Mouse (Mus musculus) kidney, adult 18-20 months (tissue): ENCODE results near the gene Epm2a.

ENCODE experiments used
- DNase-seq: peaks from one replicate; pipeline ENCODE4 v3.0.0; 2021

The Epm2a gene

DNA sequence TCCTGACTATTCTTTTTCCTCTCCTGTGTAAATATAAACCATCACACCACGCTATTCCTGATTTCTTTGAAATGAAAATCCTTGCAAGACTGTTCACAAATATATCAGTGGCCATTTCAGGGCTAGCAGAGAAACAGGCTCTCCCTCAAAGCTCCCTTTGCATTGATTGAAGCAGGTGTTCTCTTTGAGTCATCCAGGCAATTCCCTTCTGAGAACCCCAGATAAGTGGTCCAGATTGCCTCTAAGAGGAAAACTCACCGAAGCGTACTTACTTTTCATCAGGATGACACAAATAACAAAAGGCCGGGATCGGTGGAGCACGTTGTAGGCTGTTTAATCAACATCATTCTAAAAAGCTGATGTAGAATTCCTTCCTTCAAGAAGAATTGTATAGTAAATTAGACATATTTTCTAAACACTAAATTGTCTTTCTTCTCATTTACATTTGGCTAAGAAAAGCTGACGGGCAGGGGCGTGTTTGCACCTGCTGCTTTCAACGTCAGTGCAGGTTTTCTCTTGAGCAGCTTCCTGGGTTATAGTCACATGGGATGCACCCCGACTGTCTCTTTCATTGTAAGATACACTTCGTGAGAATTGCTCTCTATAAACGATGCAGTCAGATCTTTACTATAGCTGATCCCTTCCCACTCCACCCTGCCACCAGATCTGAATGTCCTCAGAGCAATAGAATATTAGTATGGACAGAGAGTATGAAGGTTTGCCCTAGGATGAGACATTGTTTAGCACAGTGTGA, 86.0 kb downstream of the Epm2a start:
- DNase-seq, result no peak

DNA sequence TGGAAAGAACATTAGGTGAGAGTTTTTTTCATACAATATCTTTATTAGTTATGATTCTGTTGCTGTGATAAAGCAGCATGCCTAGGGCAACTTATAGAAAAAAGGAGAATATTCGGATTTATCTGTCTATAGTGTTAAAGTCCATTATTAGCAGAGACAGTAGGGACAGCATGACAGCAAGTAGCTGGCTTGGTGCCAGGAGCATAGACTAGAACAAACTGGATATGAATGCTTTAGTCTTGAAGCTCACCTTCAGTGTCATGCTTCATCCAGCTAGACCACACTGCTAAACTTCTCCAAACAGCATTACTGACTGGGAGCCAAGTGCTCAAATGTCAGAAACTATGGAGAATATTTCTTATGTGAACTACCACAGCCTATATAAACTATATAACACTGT, 93.8 kb downstream of the Epm2a start:
- DNase-seq, result no peak

DNA sequence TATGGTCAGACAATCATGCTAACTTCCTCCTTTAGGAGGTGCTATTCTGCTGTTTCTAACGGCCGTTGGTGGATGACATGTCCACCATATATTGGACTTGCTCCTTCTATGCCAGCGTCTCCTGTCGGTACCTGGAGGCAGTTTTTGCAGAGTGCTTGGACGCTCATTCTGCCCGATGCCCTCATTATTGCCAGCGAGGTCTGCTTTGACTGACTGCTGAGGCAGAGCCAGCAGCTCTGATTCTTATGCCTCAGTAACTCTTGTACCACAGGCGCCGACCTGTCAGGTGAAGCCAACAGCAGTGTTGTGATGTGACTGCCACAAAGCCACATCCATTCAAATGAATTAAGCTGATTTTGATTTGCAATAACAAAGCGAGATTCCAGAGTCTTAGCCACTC, 95.3 kb downstream of the Epm2a start:
- DNase-seq, result no peak

DNA sequence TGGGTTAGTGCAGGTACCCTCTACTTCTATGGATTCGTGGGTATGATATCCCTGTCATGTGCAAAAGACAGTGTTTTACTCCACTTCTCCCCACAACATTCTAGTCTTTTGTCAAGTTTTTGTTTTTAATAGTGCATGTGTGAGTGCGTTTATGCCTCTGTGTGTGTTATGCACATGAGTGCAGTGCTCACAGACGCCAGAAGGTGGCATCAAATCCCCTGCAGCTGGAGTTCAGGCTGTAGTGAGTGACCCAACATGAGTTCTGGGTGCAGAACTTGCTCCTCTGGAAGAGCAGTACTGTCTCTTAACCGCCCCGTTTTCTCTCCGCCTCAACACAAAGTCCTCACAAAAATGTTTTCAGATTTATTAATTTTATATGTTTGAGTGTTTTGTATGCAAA, 96.1 kb downstream of the Epm2a start:
- no peak for DNase-seq

DNA sequence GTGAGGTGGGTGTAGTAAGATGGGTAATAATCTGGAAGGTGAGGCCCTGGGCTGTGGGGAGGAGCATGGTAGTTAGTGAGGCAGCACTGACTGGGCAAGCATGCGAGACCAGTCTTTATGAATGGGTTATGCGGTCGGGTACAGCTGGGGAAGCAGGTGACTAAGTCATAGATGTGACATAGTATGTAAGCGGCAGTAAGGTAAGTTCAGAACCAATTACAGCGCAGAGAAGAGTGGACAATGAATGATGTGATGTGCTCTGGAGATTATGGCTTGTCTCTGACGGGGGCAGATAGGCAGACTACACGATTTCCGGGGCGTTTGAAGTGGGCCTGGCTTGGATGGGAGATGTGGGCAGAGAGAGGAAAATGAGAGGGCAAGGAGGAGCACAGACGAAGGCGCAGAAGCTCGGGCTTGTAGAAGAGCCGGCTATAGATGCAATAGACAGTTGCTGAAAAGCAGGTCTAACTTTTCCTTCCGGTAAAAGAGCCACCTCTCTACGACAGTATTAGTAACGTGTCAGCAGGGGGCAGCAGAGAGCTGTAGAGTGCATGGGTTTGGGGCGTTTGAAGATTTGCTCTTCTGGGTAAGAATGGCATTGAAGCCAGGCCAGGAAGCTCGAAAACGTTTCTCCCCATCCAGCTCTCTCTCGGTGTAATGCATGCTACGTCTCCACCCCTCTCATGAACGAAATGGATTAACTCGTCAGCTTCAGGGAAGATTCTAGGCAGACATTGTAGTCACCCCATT, 106.5 kb downstream of the Epm2a start:
- DNase-seq, result peak; percentile 72

DNA sequence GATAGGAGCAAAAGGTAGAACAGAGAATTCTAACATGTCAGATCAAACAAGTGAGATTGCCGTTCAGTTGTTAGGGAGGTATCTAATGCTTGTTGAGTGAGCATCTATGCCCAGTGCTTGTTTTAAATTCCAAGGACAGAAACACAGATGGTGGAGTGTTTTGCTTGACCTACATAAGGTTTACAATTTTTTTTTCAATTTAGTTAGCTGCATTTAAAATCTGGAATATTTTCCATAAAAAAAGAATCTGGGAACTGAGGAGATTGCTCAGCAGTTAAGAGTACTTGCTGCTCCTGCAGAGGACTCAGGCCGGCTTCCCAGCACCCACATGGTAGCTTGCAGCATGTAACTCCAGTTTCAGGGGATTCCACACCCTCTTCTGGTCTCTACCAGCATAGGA, 109.3 kb downstream of the Epm2a start:
- DNase-seq, result no peak

DNA sequence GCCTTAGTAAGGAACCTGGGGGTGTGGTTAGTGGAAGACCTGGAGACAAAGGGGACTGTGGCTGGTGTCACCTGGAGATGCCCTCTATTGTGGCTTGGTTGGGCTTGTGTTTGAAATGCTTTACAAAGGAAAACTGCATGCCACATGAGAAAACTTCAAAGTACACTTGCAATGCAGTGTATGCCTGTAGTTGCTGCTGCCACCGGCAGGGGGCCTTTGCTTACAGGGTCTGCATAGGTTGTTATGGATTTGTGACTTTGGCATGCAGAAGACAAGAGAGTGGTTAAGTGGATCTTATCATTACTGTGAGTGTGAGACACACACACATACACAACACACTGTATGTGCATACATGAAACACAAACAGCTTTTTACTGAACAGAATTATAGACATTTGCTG, 114.2 kb downstream of the Epm2a start:
- DNase-seq, result no peak

DNA sequence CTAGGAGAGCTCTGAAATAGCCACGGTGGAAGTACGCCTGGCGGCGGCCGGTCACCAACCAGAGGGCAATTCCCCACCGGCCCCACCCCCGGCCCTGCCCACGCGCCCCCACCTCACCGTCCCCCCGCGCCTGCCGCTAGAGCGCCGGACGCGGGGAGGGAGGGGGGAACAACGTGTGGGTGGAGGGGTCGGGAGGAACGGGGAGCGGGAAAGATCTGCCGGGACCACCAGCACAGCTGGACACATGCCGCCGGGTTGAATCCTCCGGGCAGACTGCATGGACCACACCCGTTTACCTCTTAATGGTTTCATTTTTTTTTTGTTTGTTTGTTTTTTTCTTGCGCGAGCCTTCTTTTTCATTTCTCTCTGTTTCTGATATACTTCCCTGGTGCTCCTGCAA, 148.8 kb downstream of the Epm2a start:
- DNase-seq, result peak; percentile 13
